Mouse (Mus musculus): Measurements from ENCODE around the gene Ppp1r1b. TPM values are rescaled to one million over a fixed set of nuclear protein-coding genes. Genes with fewer than 3 reads are reported as not detected.

Ppp1r1b gene
- polyA plus RNA-seq (2016; fragmentation: Nextera tagmentation; extraction: Ambion mirVana) = 0.13 and 0.40 TPM in 2 replicates

GRCm38 (mm10) chr11:98348083-98348961 lies at the start of gene Ppp1r1b:
Ppp1r1b (plus strand) TSS chr11:98348404.
- H3K4me1 ChIP-seq = peaks cover 15% of the 10 kb centered on the region
- H3K36me3 ChIP-seq = no peaks in the 10 kb centered on the region
- H3K4me3 ChIP-seq = peak within 1 kb of the TSS; percentile 46
- ATAC-seq (ENCODE audit: low FRiP score, low read depth) = peak; percentile 37; the same call in 1 of the 2 replicates
- H3K9ac ChIP-seq = peak within 1 kb of the TSS; percentile 53
- peaks cover 93% of the 10 kb centered on the region for H3K27me3 ChIP-seq (replicated peaks)
- H3K4me2 ChIP-seq (replicated peaks) = peak within 1 kb of the TSS; percentile 89
- WGBS = under 1% methylated on average over 55 of the region's 55 CpGs
- no peaks in the 10 kb centered on the region for H3K9me3 ChIP-seq
- H3K27ac ChIP-seq = no peak within 1 kb of the TSS

- peaks cover 32% of the 10 kb centered on the region for H3K27me3 ChIP-seq (replicated peaks)
- 3% methylated on average over 10 of the region's 10 CpGs for WGBS
- peak overlapping the region; percentile 7; the same call in 1 of the 2 replicates for H3K4me2 ChIP-seq (replicated peaks)
- no peaks in the 10 kb centered on the region for H3K36me3 ChIP-seq
- no peak overlapping the region for H3K9ac ChIP-seq
- H3K9me3 ChIP-seq = no peaks in the 10 kb centered on the region
- no peak for ATAC-seq (ENCODE audit: low FRiP score, low read depth)
- peaks cover 39% of the 10 kb centered on the region for H3K4me1 ChIP-seq
- H3K4me3 ChIP-seq = no peak overlapping the region
- H3K27ac ChIP-seq = no peak overlapping the region
These were observed 49.6 kb upstream of the Ppp1r1b start for GRCm38 (mm10) chr11:98298484-98299205.

GRCm38 (mm10) chr11:98313790-98314323 lies 34.3 kb upstream of the Ppp1r1b start:
- Histone ChIP-seq H3K4me2 (replicated peaks) (peak overlapping the region; percentile 36), H3K27me3 (replicated peaks) (peaks cover 73% of the 10 kb centered on the region), H3K36me3 (no peaks in the 10 kb centered on the region), H3K4me1 (no peaks in the 10 kb centered on the region), H3K27ac (no peak overlapping the region), H3K9ac (no peak overlapping the region), H3K9me3 (no peaks in the 10 kb centered on the region), H3K4me3 (no peak overlapping the region)
- WGBS = 1% methylated on average over 26 of the region's 26 CpGs
- ATAC-seq (ENCODE audit: low FRiP score, low read depth) = no peak

DNA sequence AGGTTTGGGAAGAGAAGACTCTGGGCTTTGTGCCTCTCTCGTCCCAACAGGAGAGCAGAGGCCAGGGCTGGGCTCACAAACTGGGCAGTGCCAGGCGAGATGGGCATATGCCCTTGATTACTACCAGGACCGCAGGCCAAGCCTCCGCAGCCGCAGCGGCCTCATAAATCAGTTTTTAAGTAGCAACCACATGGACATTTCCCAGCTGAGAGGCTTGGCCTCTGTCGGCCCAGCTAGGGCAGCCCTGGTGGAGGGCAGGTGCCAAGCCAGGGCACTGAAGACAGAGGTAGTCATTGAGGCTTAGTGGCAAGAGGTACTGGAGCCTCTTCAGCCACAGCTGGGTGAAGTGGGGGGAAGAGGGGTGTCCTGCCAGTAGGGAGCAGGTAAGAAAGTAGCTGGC lies 30.7 kb upstream of the Ppp1r1b start:
- H3K36me3 ChIP-seq = no peaks in the 10 kb centered on the region
- 0 out of 2 replicates have a peak overlapping the region, but pooled peaks have one; percentile 13 for H3K4me3 ChIP-seq
- no peak overlapping the region for H3K9ac ChIP-seq
- no peak for ATAC-seq (ENCODE audit: low FRiP score, low read depth)
- 2% methylated on average over 7 of the region's 7 CpGs for WGBS
- H3K27me3 ChIP-seq (replicated peaks) = peaks cover 95% of the 10 kb centered on the region
- 0 out of 2 replicates have a peak, but pooled peaks cover 2% of the 10 kb centered on the region for H3K4me1 ChIP-seq
- H3K27ac ChIP-seq = no peak overlapping the region
- no peaks in the 10 kb centered on the region for H3K9me3 ChIP-seq
- H3K4me2 ChIP-seq (replicated peaks) = no peak overlapping the region

DNA sequence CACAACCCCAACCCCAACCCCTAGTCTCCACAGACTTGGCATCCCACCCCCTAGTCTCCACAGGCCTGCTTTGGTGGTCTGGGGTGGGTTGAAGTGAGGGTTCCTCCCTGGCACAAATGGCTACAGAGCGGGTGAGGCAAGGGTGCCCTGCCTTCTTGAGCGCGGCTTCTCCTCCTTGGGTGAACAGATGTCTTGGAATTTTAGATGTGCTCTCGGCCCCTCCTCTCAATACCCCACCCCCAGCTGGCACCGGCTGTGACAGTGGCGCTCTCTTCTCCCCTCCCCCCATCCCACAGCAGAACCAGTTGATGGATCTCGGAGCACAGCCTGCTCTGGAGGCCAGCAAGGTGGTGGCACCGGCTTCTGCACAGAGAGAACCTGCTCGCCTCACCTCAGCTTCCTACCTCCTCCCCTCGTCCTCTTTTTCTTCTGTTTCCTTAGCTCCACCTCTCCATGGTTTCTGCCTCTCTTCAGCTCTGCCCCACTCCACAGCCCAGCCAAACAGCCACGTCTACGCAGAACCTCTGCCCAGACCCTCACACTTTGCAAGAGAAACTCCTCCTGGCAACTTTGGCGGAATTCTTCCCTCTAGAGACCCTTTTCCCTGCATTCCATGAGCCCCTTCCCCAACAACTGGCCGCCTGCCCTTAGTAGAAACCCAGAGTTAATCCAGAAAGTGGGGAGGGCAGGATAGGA lies 29.6 kb upstream of the Ppp1r1b start:
- H3K27ac ChIP-seq = no peak overlapping the region
- 2% methylated on average over 14 of the region's 14 CpGs for WGBS

DNA sequence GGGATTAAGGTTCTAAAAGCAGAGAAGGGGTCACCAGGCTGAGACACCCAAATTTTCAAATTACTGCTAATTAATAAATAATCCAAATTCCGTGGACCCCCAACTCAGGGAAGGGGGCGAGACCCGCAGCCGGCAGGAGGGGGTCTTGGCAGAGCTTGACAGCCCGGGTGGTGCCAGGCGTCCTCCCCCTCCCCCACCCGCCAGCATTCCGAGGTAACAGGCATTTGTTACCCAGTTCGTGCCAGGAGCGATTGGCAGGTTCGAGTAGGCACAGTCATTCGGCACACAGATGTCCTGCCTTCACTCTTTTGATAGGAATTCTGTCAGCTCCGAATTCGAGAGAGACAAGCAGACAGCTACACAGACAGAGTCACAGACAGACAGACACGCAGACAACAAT lies 29.1 kb upstream of the Ppp1r1b start:
- ATAC-seq (ENCODE audit: low FRiP score, low read depth) = no peak
- 2% methylated on average over 15 of the region's 15 CpGs for WGBS
- no peaks in the 10 kb centered on the region for H3K36me3 ChIP-seq

More for the DNA sequence above, 29.6 kb upstream of the Ppp1r1b start:
- no peaks in the 10 kb centered on the region for H3K9me3 ChIP-seq
- no peaks in the 10 kb centered on the region for H3K36me3 ChIP-seq
- no peak overlapping the region for H3K4me3 ChIP-seq
- no peak overlapping the region for H3K9ac ChIP-seq
- H3K4me1 ChIP-seq = 0 out of 2 replicates have a peak, but pooled peaks cover 2% of the 10 kb centered on the region
- no peak for ATAC-seq (ENCODE audit: low FRiP score, low read depth)
- H3K27me3 ChIP-seq (replicated peaks) = peaks cover 98% of the 10 kb centered on the region
- H3K4me2 ChIP-seq (replicated peaks) = no peak overlapping the region

DNA sequence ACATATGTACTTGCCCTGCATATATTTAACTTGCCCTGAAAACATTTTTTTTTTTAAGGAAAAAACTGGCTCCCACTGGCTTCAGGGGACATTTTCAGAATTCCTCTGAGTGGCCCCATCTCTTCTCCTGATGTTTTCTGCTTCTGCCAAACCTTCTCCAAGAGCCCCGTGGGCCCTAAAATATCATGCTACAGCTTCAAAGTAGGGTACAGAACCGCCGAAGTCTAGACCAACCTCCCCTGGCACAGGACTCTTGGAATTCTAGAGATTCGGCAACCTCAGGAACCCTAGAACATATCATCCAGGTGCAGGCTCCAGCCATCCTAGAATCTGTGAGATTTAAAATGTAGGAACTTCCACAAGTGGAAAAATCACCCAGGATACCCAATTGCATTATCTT lies 28.7 kb upstream of the Ppp1r1b start:
- H3K4me2 ChIP-seq (replicated peaks) = no peak overlapping the region
- H3K27ac ChIP-seq = no peak overlapping the region
- no peak overlapping the region for H3K4me3 ChIP-seq
- no peak overlapping the region for H3K9ac ChIP-seq
- H3K27me3 ChIP-seq (replicated peaks) = peaks cover 98% of the 10 kb centered on the region
- H3K36me3 ChIP-seq = no peaks in the 10 kb centered on the region
- WGBS = 10% methylated on average over 4 of the region's 4 CpGs
- 0 out of 2 replicates have a peak, but pooled peaks cover 2% of the 10 kb centered on the region for H3K4me1 ChIP-seq
- no peaks in the 10 kb centered on the region for H3K9me3 ChIP-seq
- no peak for ATAC-seq (ENCODE audit: low FRiP score, low read depth)

More for the DNA sequence above, 29.1 kb upstream of the Ppp1r1b start:
- Histone ChIP-seq H3K4me3 (no peak overlapping the region), H3K4me1 (0 out of 2 replicates have a peak, but pooled peaks cover 2% of the 10 kb centered on the region), H3K9me3 (no peaks in the 10 kb centered on the region), H3K4me2 (replicated peaks) (no peak overlapping the region), H3K27me3 (replicated peaks) (peaks cover 98% of the 10 kb centered on the region), H3K27ac (no peak overlapping the region), H3K9ac (no peak overlapping the region)

GRCm38 (mm10) chr11:98319944-98320343 lies 28.3 kb upstream of the Ppp1r1b start:
- Histone ChIP-seq H3K4me2 (replicated peaks) (no peak overlapping the region), H3K36me3 (no peaks in the 10 kb centered on the region), H3K4me3 (no peak overlapping the region), H3K4me1 (0 out of 2 replicates have a peak, but pooled peaks cover 2% of the 10 kb centered on the region), H3K9me3 (no peaks in the 10 kb centered on the region), H3K27ac (no peak overlapping the region), H3K9ac (no peak overlapping the region), H3K27me3 (replicated peaks) (peaks cover 100% of the 10 kb centered on the region)
- no peak for ATAC-seq (ENCODE audit: low FRiP score, low read depth)
- 3% methylated on average over 2 of the region's 2 CpGs for WGBS

- Histone ChIP-seq H3K9me3 (no peaks in the 10 kb centered on the region), H3K4me3 (no peak overlapping the region), H3K27me3 (replicated peaks) (peaks cover 100% of the 10 kb centered on the region), H3K36me3 (no peaks in the 10 kb centered on the region), H3K9ac (no peak overlapping the region), H3K27ac (no peak overlapping the region), H3K4me2 (replicated peaks) (no peak overlapping the region), H3K4me1 (0 out of 2 replicates have a peak, but pooled peaks cover 2% of the 10 kb centered on the region)
- no peak for ATAC-seq (ENCODE audit: low FRiP score, low read depth)
- WGBS = 8% methylated on average over 12 of the region's 12 CpGs
These were observed 27.8 kb upstream of the Ppp1r1b start for GRCm38 (mm10) chr11:98320381-98320780.

- Histone ChIP-seq H3K9ac (no peak overlapping the region), H3K9me3 (no peaks in the 10 kb centered on the region), H3K4me1 (0 out of 2 replicates have a peak, but pooled peaks cover 2% of the 10 kb centered on the region), H3K4me3 (0 out of 2 replicates have a peak overlapping the region, but pooled peaks have one; percentile 7), H3K27me3 (replicated peaks) (peaks cover 100% of the 10 kb centered on the region), H3K4me2 (replicated peaks) (peak overlapping the region; percentile 22; the same call in 1 of the 2 replicates), H3K27ac (no peak overlapping the region), H3K36me3 (no peaks in the 10 kb centered on the region)
- WGBS = 1% methylated on average over 30 of the region's 30 CpGs
- no peak for ATAC-seq (ENCODE audit: low FRiP score, low read depth)
These were observed 27.2 kb upstream of the Ppp1r1b start for GRCm38 (mm10) chr11:98320806-98321676.

DNA sequence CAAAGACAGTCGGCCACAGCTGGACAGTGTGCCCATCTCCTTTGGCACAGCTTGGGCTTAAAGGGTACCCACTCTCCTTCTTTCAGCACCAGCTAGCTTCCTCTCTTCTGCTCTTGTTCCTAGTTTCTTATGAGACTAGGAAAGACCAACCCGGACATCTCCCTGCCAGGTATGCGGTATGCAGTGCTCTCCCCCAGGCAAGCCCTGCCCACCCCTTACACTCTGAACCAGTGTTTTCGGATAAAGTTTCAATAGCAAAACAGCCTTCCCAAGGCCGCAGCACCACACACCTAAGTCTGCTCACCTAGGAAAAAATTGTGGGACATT lies 26.6 kb upstream of the Ppp1r1b start:
- WGBS = 2% methylated on average over 5 of the region's 5 CpGs
- H3K4me1 ChIP-seq = 0 out of 2 replicates have a peak, but pooled peaks cover 2% of the 10 kb centered on the region
- no peak for ATAC-seq (ENCODE audit: low FRiP score, low read depth)
- no peak overlapping the region for H3K4me3 ChIP-seq
- H3K27ac ChIP-seq = no peak overlapping the region
- H3K27me3 ChIP-seq (replicated peaks) = peaks cover 98% of the 10 kb centered on the region
- no peak overlapping the region for H3K4me2 ChIP-seq (replicated peaks)
- no peak overlapping the region for H3K9ac ChIP-seq
- no peaks in the 10 kb centered on the region for H3K9me3 ChIP-seq
- no peaks in the 10 kb centered on the region for H3K36me3 ChIP-seq
